Comparison of ENCODE assay signal across 24 mouse cellular contexts in the genomic region with DNA sequence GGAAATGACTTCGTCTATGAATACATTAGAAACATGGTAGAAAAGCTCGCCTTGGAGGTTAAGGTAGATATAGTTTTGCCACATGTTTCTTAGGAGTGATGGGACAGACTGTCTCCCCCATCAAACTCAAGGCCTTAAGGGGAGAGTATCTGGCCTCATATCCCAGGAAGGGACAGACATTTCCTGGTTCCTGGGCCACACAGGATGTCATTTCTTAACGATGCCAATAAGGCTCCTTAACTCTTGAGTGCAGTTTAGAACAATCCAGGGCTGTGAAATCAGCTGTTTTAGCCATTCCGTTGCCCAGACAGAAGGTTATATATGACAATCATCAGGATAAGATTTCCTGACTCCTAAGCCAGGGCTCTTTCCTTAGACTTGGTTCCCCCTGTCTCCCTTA. TPM values are rescaled to one million over a fixed set of nuclear protein-coding genes. Genes with fewer than 3 reads are reported as not detected.
A peak's percentile ranks its signal among the peaks of the same experiment; 100 is the strongest.
DNase-seq lines count a peak whose midpoint lies in the region; ATAC-seq and TF ChIP-seq lines count a peak whose summit lies in the region.
"Had no signal": no experiment of that assay in that cellular context is flagged by ENCODE, and none has a peak within 500 bp of the region (broad histone marks: within the 10 kb centered on the region; RNA-seq: fewer than 3 reads in every experiment).

No protein-coding gene starts in this region.

- H3K27ac ChIP-seq in heart, adult 2 months: peak overlapping the region; percentile 91
- peak overlapping the region; percentile 82; the same call in 1 of the 2 replicates for H3K27ac ChIP-seq in left cerebral cortex, adult 2 months
- peak overlapping the region; percentile 94 for H3K27ac ChIP-seq in limb, embryonic 12.5 days
- H3K27ac ChIP-seq: lung, embryonic 15.5 days; midbrain, embryonic 15.5 days had no signal

- H3K9me3 ChIP-seq in limb, embryonic 12.5 days: no peaks in the 10 kb centered on the region
- H3K9me3 ChIP-seq: forebrain, embryonic 10.5 days; lung, embryonic 15.5 days; midbrain, embryonic 10.5 days; midbrain, embryonic 15.5 days; neural tube, embryonic 15.5 days had no signal

- no peak overlapping the region for H3K9ac ChIP-seq in heart, adult 2 months (ENCODE audit: low read depth, low read length)
- 0 out of 2 replicates have a peak overlapping the region, but pooled peaks have one; percentile 1 for H3K9ac ChIP-seq in limb, embryonic 12.5 days (replicated peaks)
- H3K9ac ChIP-seq: lung, embryonic 15.5 days; midbrain, embryonic 15.5 days; neural tube, embryonic 15.5 days had no signal

- no peak for TF ChIP-seq EP300 in heart, adult 2 months (IDR thresholded peaks at IDR 0.05; ENCODE audit: insufficient read depth, low read depth, low read length)

- intact Hi-C loops in heart, adult 2 months (cut with DNase I): loop anchor here (2.0 kb wide), 1 partner anchor 36 kb away; no protein-coding TSS in a partner anchor
- intact Hi-C loops in left cerebral cortex, adult 2 months (cut with DNase I): no loop called here
- intact Hi-C loops in left cerebral cortex, postnatal 10 days (cut with DNase I): loop anchor here (5.0 kb wide), 1 partner anchor 104 kb away; a partner anchor contains a TSS

- no peak overlapping the region for H3K4me2 ChIP-seq in limb, embryonic 12.5 days
- H3K4me2 ChIP-seq: heart, embryonic 11.5 days; lung, embryonic 15.5 days; midbrain, embryonic 15.5 days; neural tube, embryonic 15.5 days had no signal

- DNase-seq in heart, adult 2 months: no peak
- DNase-seq in heart, postnatal 4 days: no peak
- DNase-seq in left cerebral cortex, adult 2 months (ENCODE audit: extremely low spot score in 1 of 2, low spot score in 2 of 2): no peak
- no peak for DNase-seq in left cerebral cortex, postnatal 10 days (ENCODE audit: extremely low spot score in 1 of 2, low spot score in 2 of 2)
- DNase-seq in cerebellum, adult 11 months: no peak
- no peak for DNase-seq in adrenal gland, postnatal 14 days
- DNase-seq: cerebellum, adult 2 months; cerebellum, postnatal 14 days; kidney, adult 8-10 months; layer of hippocampus, postnatal 36 days; liver; retina, postnatal 1 day; right cerebral cortex, postnatal 14 days; thymus, postnatal 4 days had no signal

- H3K36me3 ChIP-seq in heart, adult 2 months (ENCODE audit: control insufficient read depth, insufficient read depth, low read length): no peaks in the 10 kb centered on the region
- peaks cover 52% of the 10 kb centered on the region for H3K36me3 ChIP-seq in limb, embryonic 12.5 days
- H3K36me3 ChIP-seq: midbrain, embryonic 15.5 days had no signal

- no peak for TF ChIP-seq POLR2A in heart, adult 2 months (IDR thresholded peaks at IDR 0.05; ENCODE audit: insufficient read depth, low read depth, low read length)

- H3K4me3 ChIP-seq in heart, adult 2 months: peak overlapping the region; percentile 31; the same call in 1 of the 2 replicates
- H3K4me3 ChIP-seq in left cerebral cortex, adult 2 months: no peak overlapping the region
- no peak overlapping the region for H3K4me3 ChIP-seq in limb, embryonic 12.5 days (replicated peaks)
- H3K4me3 ChIP-seq: forebrain, embryonic 10.5 days; lung, embryonic 15.5 days; midbrain, embryonic 10.5 days; midbrain, embryonic 15.5 days; neural tube, embryonic 15.5 days had no signal

- ATAC-seq in limb, embryonic 12.5 days (ENCODE audit: insufficient number of reproducible peaks, insufficient read depth, low FRiP score, low TSS enrichment, low read depth): no peak
- ATAC-seq: CD4-positive, CD25-positive, alpha-beta regulatory T cell, adult 4 months; forebrain, embryonic 16.5 days; hindbrain, embryonic 16.5 days; midbrain, embryonic 15.5 days had no signal

- peaks cover 15% of the 10 kb centered on the region for H3K4me1 ChIP-seq in heart, adult 2 months (ENCODE audit: control insufficient read depth, insufficient read depth, low read length)
- peaks cover 54% of the 10 kb centered on the region for H3K4me1 ChIP-seq in limb, embryonic 12.5 days (replicated peaks)

- TF ChIP-seq CTCF in heart, adult 2 months (IDR thresholded peaks at IDR 0.05): no peak
- no peak for TF ChIP-seq CTCF in left cerebral cortex, adult 2 months (IDR thresholded peaks at IDR 0.05)

- no peaks in the 10 kb centered on the region for H3K27me3 ChIP-seq in heart, adult 2 months (ENCODE audit: control insufficient read depth, insufficient read depth, low read length)
- no peaks in the 10 kb centered on the region for H3K27me3 ChIP-seq in limb, embryonic 12.5 days
- H3K27me3 ChIP-seq: lung, embryonic 15.5 days; midbrain, embryonic 15.5 days; neural tube, embryonic 15.5 days had no signal

- 52% methylated on average over 4 of the region's 4 CpGs for WGBS in heart, adult 2 months
- WGBS in limb, embryonic 12.5 days: 70% methylated on average over 4 of the region's 4 CpGs

- H3K79me2 ChIP-seq in heart, adult 2 months (replicated peaks; ENCODE audit: control insufficient read depth, insufficient read depth, low read length): no peaks in the 10 kb centered on the region

RNA-seq across cellular contexts. Expression of a gene that starts 21.5 kb away (rescaled TPM):
- total RNA-seq in heart, adult 2 months (2021): under 1 TPM; 0.20 to 0.34 TPM
- polyA plus RNA-seq in heart, adult 2 months (2012; rRNA removed): 0.85 and 1.4 TPM in 2 replicates
- total RNA-seq in heart, postnatal 4 days (2021): 1 to 10 TPM; 4.5 to 5.4 TPM
- total RNA-seq in left cerebral cortex, adult 2 months (2021): 1 to 10 TPM; 8.3 to 8.9 TPM
- 1 to 10 TPM; 4.9 TPM for total RNA-seq in left cerebral cortex, postnatal 10 days (2021)
- polyA plus RNA-seq in limb, embryonic 12.5 days (2016; fragmentation: Nextera tagmentation; extraction: Ambion mirVana): 42.1 and 42.4 TPM in 2 replicates
- 2.2 and 2.3 TPM in 2 replicates for total RNA-seq in adrenal gland, postnatal 14 days (2021)
